Comparison of ENCODE assay signal across 29 mouse cellular contexts in the genomic region with DNA sequence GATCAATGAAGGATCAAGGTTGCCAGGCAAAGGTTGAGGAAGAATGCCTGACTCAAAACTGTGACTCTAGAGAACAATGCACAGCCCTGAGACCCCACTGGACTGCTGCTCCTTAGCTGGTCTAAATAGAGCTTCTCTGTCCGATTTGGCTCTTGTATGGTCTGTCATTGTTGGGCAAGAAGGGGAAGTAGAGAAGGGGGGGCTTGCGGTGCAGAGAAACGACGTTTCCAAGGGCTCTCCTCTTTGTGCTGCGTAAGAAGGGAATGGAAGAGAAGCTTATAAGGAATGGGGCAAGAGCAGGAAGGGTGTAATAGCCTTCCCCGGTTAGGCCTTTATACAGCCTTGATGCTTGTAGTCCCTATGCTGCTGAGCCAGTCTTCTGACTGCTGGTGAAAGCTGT. TPM values are rescaled to one million over a fixed set of nuclear protein-coding genes. Genes with fewer than 3 reads are reported as not detected.
"Had no signal": no experiment of that assay in that cellular context is flagged by ENCODE, and none has a peak within 500 bp of the region (broad histone marks: within the 10 kb centered on the region; RNA-seq: fewer than 3 reads in every experiment).

No protein-coding gene starts in this region.

- H3K27ac ChIP-seq: gastrocnemius, adult 2 months; heart, adult 2 months; heart, embryonic 13.5 days; heart, embryonic 15.5 days; hindbrain, embryonic 10.5 days; hindbrain, embryonic 13.5 days; hindbrain, embryonic 15.5 days; hindbrain, postnatal 0 days; kidney, embryonic 15.5 days; kidney, postnatal 0 days; limb, embryonic 13.5 days; limb, embryonic 15.5 days; liver, embryonic 12.5 days had no signal

- H3K4me3 ChIP-seq: gastrocnemius, adult 2 months; heart, adult 2 months; heart, embryonic 13.5 days; heart, embryonic 15.5 days; hindbrain, embryonic 10.5 days; hindbrain, embryonic 13.5 days; hindbrain, embryonic 15.5 days; kidney, embryonic 15.5 days; limb, embryonic 13.5 days; limb, embryonic 15.5 days; liver, embryonic 12.5 days had no signal

- H3K9ac ChIP-seq: heart, embryonic 13.5 days; heart, embryonic 15.5 days; hindbrain, embryonic 13.5 days; hindbrain, embryonic 15.5 days; kidney, embryonic 15.5 days; limb, embryonic 13.5 days; limb, embryonic 15.5 days; liver, embryonic 12.5 days had no signal

- H3K4me1 ChIP-seq: heart, embryonic 13.5 days; heart, embryonic 15.5 days; hindbrain, embryonic 10.5 days; hindbrain, embryonic 13.5 days; hindbrain, embryonic 15.5 days; kidney, embryonic 15.5 days; limb, embryonic 13.5 days; limb, embryonic 15.5 days; liver, embryonic 12.5 days had no signal

- H3K4me2 ChIP-seq: heart, embryonic 11.5 days; heart, embryonic 13.5 days; heart, embryonic 15.5 days; hindbrain, embryonic 13.5 days; hindbrain, embryonic 15.5 days; kidney, embryonic 15.5 days; limb, embryonic 13.5 days; limb, embryonic 15.5 days; liver, embryonic 12.5 days had no signal

- H3K27me3 ChIP-seq: heart, embryonic 13.5 days; heart, embryonic 15.5 days; hindbrain, embryonic 13.5 days; hindbrain, embryonic 15.5 days; kidney, embryonic 15.5 days; limb, embryonic 13.5 days; limb, embryonic 15.5 days; liver, embryonic 12.5 days had no signal

- H3K9me3 ChIP-seq: heart, embryonic 13.5 days; heart, embryonic 15.5 days; hindbrain, embryonic 10.5 days; hindbrain, embryonic 13.5 days; hindbrain, embryonic 15.5 days; kidney, embryonic 15.5 days; limb, embryonic 13.5 days; limb, embryonic 15.5 days; liver, embryonic 12.5 days had no signal

- DNase-seq: gastrocnemius, adult 2 months; gastrocnemius, postnatal 10 days; gastrocnemius, postnatal 25 days; heart, adult 11 months; heart, adult 2 months; heart, postnatal 14 days; heart, postnatal 4 days; kidney, adult 11 months; kidney, adult 2 months; kidney, adult 9 months; kidney, postnatal 14 days; kidney, postnatal 36 days; layer of hippocampus, adult 9-11 months; layer of hippocampus, postnatal 36 days; left cerebral cortex, postnatal 4 days had no signal

- ATAC-seq: hindbrain, postnatal 0 days; intestine, embryonic 16.5 days; liver, embryonic 12.5 days had no signal

RNA-seq across cellular contexts. Expression of a gene that starts 23.1 kb away (rescaled TPM):
- total RNA-seq: heart, adult 2 months; heart, postnatal 14 days; liver, adult 2 months had no signal
- polyA plus RNA-seq: liver, adult 2 months had no signal
